Mouse (Mus musculus) kidney, adult 18-20 months (tissue): Measurements from ENCODE around the gene Grin2c.

ENCODE experiments used
- DNase-seq: peaks from one replicate; pipeline ENCODE4 v3.0.0; 2021

Grin2c gene

DNA sequence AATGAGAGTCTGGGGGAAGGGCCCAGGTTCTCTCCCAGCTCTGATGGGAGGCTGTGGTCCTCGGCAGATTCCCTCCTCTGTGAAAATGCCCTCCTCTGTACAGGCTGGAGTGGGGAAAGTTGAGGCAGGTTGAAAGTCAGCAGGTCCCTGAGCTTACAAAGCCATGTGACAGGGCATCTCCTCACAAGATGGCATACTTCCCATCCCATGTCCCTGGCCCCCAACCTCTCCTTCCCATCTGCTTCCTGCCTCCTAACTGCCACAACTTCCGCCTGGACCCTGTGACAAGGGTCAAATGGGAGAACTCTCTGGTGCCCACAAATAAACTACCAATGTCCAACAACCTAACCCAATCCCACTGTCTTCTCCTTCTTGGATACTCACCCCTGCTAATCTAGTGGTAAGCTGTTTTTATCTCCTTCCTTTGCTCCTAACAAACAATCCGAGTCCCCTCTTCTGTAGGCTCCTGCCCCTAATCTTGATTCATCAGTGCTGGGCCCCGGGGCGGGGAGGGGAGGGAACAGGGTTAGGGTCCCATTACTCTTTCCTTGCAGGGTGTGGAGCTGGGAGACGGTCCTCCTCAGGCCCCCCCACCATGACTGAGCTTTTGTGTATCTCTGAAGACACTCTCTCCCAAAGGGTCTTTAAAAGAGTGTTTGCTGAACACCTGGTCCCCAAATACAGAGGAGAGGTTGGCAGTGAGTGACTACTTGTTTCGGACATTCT, 2.7 kb downstream of the Grin2c start:
- DNase-seq: no peak

DNA sequence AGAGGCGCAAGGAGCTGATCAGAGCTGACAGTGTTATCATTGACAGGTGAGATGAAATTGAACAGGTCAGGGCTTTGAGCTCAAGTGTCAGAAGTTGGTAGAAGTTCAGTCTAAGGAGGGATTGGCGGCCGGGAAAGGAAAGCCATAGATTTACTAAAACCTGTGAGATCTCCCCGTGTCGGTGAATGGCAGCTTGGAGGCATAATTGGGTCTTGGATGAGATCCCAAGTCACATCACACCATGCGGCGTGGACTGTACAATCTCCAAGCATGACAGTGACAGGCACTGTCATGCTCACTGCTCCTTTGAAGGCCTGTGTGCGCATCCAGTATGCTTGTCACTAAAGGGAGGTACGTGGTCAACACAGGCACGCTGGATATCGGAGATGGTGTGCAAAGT, 4.1 kb downstream of the Grin2c start:
- DNase-seq: no peak

DNA sequence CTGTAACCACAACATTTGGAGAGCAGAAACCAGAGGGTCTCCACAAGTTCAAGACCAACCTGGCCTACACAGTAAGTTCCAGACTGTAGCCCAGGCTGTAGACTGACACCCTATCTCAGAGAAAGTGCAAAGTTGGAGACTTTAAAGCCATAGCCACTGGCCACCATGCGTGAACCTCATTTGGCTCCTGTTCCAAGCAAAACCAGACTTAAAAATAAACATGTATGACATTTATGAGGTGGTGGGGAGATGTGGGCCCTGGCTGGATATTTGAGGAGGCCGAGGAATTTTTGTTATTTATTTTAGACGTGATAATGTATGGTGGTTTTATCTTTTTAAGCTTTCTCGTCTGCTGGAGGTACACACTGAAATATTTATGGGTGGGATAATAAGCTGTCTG, 7.9 kb downstream of the Grin2c start:
- no peak for DNase-seq

DNA sequence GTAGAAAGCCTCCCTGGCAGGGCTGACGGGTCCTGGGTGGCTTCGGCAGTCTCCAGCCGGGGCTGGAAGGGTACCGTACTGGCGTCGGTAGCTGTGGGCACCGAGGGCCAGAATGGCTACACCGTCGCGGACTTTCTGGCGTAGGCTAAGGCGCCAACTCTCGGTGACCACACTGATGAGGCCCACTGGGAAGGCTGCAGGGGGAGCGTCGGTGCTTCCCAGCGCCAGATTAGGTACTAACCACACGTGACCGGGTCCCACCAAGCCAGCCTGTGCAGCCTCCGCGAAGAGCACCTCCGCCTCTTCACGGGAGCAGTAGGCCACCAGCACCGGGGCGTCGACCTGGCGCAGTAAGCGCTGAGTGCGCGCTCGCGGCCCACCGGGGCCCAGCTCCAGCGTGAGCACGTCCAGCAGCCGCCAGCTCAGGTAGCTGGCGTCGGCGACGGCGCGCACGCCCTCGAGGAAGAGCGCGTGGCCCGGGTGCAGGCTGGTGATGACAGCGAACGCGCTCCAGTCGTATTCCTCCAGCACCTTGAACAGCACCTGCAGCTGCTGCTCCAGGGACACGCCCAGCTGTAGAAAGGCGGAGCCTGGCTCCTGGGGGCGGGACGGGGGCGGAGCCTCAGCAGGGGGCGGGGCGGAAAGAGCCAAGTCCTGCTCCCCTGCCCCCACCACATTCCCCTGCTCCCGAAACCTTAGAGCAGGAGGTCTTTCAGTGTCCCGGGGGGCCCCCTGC, 9.1 kb downstream of the Grin2c start:
- peak; percentile 19 for DNase-seq

DNA sequence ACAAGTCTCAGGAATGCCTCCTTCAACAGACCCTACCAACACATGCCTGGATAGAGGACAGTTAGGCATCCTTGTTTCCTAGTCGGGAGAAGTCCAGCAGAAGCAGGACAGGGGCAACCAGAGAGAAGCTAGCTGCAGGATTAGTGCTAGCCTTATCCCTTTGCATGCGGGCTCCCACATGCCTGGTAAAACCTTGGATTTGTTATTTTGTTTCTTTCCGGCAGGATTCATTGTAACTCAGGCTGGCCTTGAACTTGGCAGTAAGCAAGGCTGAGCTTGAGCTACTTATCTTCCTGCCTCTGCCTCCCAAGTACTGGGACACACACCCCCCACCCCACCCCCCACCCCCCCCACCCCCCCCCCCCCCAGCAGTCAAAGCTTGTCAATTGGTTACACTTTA, 15.8 kb downstream of the Grin2c start:
- no peak for DNase-seq

DNA sequence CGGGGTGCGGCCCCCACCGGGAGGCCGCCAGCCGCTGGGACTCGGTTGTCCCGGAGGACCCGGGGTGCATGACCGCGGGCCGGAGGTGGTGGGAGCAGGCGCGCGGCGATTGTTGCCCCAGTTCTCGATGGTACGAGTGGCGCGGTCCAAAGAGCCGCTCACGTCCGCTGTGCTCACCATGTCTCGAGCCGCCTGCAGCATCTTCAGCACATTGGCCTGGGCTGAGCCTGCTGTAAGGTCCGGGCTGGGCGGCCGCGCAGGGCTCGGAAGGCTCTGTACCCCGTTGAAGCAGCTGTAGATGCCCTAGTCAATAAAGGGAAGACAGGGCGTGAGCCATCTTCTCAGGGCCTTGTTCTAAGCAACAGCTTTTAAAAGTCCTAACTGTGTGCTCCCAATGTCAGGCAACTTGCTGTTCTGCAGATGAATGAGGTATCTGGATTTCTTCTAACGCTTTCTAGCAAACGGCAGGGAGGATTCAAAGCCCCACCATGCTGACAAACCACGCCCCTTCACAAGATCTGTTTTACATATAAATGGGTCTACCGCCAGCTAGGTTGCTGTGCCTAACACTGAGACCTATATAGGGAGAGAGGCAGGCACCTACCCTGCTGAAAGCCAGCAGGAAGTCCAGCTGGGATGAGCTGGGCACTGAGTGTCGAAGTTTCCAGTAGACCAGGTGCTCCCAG, 16.5 kb downstream of the Grin2c start:
- no peak for DNase-seq

DNA sequence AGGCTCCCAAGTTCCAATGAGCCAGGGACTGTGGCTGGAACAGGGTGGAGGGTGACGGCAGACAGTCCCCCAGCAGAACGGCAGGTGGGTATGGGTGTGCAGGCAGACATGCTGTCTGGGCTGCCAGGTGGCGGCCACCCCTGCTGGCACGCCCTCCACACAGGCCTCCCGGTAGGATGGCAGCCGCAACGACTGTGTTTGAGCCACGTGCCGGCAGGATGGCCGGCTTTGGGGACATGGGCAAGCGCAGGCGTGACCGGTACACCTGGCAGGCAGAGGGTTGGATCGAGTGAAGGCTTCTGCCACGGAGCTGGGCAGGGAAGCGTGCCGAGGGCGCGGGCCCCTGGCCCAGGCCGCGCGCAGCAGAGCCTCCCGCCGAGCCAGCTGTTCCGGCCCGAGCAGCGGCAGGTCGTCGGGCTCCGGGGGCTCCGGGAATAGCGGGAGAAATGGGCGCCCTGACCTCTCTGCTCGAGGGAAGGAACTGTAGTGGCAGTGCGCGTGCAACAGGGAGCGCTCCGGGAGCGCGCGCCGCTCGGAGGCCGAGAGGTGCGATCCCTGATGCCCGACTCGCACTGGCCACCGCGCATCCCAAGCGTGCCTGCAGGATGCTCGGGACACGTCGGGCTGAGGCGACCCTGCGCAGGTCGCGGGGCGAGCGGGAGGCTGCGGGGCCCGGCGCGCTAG, 17.2 kb downstream of the Grin2c start:
- peak; percentile 20 for DNase-seq

DNA sequence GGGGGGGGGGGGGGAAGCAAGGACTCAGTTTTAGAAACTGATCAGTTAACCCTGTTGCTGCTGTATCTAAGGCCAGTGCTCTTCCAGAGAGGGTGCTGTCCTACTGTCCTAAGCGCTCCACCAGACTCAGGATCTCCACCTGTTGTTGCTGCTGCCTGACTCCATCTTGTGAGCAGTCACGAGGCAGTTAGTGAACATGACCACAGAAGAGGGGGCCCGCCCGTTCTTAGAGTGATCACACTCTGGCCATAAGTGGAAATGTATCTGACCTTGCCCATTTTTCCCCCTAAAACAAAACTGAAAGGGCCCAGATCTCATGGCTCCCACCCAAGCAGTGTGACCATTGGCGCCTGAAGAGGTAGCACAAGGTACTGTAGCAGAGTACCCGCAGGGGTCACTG, 19.1 kb downstream of the Grin2c start:
- DNase-seq: no peak

DNA sequence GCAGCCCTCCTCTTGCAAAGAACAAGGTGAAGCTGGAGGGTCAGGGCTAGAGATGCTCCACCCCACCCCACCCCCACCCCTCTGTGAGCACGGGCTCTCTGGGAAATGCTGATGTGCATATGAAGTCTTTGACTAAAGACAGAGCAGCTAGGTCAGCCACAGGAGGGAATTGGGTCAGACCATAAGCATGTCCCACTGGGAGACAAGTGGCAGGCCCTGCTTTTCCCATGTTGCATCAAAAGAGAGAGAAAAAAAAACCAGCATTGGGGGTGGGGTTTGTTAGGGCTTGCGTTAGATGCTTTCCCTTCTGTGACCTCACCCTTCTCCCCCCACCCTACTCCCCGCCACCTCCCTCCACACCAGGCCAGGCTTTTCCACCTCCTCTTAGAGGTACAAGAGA, 19.8 kb downstream of the Grin2c start:
- no peak for DNase-seq

DNA sequence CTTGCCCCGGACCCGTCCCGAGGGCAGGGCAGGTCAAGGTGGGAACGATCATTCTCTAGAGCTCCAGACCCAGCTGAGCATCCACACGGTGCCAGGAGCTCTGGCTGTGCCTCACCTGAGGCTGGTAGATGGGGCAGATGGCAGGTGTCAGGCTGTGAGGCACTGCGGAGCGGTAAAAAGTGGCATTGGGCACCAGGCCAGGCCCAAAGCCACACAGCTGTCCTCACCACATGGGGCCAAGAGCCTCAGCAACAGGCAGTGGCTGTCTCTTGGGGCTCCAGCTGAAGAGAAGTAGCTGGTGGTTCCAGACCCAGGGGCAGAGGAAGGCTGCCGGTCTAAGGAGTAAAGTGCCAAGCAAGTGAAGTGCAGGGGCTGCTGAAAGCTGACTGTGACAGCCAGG, 20.7 kb downstream of the Grin2c start:
- DNase-seq: no peak

DNA sequence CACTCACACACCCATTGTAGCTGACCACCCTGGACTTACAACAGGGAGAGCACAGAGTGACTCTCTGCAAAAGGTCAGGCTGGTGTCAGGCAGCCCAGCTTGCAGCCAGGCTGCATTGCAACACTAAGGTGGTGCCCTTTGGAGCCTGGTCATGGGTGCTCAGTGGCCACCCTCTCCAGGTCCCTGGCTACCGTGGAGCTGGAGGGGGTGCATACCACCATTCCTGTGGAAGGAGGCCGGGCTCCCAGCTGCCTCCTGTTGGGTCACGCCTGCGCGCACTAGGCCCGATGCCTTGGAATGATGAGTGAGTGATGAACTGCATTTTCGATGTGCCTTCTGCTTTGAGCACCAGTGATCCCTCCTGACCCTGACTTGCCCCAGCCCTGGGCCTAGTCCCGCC, 22.2 kb downstream of the Grin2c start:
- DNase-seq: peak; percentile 37

DNA sequence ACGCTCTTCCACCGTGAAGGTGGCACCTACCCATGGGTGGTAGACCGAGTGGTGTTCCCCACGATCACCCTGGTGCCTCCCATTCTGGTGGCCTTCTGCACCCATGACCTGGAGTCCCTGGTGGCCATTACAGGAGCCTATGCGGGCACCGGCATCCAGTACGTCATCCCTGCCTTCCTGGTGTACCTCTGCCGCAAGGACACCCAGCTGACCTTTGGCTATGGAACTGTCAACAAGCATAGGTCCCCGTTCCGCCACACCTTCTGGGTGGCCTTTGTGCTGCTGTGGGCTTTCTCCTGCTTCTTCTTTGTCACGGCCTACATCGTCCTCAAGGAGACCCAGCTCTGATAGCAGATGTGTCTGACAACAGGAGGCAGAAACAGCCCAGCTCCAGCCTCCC, 23.3 kb downstream of the Grin2c start:
- no peak for DNase-seq

DNA sequence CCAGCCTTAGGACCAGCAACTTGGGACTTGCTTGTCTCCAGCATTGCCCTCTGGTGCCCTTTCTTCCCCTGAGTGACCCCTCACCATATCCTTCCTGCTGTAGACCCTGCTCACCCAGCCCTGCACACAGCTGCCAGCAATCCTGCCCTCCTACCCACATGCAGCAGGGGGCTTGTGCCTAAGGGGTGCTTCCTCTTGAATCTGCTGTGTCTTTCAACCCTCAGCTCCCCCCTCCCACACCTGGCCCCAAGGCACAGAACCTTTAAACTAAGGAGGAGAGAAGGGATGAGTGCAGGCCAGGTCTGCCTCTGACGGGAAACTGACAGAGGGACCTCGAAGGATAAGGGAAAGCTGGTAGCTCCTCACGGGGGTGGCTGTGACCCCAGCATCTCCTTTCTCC, 24.3 kb downstream of the Grin2c start:
- DNase-seq: no peak

DNA sequence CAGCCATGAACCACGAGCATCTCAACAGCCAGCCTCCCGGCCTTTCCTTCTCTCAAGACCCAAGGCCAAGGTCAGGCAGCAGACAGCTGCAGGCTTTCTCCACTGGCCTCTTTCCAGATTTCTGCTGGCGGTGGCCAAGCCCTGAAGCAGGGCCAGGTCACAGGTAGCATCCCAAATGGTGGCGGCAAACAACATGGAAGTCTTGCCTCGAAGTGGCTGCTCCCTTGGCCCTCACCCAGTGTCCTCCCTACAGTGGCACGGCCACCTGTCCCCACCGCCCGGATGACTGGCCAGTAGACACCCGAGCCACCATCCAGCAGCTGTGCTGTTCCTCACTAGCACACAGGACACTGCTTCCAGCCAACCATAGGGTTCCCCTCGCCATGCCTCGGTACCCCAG, 25.6 kb downstream of the Grin2c start:
- DNase-seq: no peak

DNA sequence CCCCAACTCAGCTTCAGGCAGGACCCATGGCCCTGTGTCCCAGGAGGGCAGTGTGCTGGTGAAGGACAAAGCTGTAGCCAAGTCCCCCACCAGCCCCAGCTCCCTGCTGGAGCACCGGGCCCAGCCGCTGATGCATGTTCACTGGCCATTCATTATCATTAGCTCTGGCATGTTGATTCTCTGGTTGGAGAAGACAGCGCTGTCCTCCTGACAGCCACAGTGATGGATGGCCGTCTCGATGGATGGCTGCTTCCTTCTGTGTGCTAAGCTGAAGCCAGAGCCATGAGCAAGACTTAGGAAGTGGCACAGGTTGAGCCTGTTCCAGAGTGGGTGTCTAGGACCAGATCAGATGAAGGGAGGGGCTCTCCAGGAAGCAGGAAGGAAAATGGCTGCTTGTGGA, 30.5 kb downstream of the Grin2c start:
- no peak for DNase-seq

DNA sequence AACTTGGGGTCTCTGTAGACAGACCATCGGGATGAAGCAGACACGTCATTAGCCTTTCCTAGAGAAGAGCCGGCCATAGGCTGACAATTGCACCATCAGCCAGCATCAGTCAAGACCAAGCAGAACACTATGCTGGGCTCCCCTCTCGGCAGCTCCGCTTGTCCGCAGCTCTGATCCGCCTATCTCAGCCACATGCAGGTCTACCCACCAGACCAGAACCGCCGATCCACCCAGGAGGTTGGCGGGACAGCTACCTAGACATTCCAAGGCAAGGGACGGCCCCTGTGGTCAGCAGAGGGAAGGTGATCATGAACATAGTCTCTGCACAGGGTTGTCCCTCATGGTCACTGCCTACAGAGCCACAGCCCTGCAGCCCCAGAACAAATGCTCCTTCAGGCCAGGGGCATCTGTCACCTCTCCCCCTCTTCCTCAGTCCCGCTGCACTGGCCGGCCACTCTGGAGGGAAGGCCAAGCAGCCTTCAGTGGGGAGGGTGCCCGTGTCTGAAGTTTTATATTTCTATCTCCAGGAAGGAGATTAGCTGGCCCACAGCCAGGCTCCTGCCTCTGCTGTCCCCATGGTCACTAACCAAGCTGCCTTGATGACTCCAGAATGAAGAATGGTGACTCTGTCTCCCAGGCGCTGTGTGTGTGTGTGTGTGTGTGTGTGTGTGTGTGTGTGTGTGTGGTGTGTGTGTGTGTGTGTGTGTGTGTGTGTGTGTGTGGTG, 32.6 kb downstream of the Grin2c start:
- no peak for DNase-seq

DNA sequence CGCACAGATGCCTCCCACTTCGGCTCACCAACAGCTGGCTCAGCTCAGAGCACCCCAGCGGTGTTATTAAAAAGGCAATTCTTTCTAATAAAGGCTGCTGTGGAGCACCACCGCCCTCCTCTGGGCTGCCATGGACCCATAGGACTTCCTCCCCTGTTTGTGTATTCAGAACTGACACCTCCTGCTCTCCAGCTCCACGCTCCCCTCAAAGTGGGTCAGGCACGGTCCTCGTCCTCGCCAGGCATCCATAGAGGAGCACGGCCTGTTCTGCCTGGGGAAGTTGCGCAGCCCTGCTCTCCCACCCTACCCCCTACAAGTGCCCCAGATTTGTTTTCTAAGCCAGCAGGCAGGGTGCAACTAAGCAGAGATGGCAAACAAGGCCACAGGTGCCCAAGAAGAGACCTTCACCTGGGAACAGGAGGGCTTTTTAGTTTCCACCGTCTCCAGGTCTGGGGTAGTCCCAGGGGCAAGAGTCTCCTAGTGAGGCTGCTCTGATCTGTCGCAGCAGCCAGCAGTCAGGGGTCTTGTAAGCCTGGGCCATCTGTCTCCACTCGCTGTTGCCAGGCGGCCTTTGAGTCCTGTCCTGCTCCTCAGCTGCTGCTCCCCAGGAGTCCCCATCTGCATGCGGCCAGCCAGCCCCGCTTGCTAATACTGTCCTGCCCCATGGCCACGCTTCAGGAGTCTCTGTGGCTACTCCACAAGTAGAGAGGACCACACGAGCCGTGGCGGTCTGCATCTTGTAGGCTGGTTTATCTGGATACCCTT, 33.3 kb downstream of the Grin2c start:
- no peak for DNase-seq

DNA sequence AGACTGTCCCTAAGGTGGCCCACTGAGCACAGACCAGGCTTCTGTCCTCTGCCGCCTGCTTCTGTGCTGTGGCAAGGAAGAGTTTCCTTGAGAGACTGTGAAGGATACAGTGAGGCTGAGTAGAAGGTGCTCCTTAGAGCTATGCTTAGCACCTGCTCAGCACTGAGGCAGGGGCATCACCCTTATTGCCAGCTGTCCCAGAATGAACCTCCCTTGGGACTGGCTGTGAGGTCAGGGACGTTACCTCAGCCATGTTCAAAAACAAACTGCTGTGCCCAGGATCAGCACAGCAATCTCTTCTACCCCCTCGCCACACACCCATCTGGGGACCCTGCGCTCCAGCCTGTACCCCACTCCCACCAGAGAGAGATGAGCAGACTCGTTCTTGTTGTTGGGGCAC, 34.2 kb downstream of the Grin2c start:
- DNase-seq: no peak

DNA sequence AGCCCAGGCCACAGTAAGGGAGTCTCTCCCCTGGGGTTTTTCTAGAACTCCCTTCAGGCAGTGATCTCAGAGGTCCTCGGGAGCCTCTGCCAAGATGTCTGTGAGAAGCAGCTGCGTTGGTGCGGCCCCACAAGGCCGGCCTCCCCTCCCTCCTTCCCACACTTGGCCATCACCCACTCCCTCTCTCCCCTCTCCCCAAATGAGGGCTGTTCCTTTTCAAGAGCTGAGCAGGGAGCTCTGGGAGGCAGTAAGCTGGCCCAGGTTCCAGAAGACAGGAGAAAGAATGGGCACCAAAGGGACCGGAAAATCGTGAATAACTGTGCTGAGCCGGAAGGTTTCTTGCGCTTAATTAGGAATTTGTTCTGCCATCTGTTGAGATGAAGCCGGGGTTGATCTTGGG, 35.1 kb downstream of the Grin2c start:
- no peak for DNase-seq

DNA sequence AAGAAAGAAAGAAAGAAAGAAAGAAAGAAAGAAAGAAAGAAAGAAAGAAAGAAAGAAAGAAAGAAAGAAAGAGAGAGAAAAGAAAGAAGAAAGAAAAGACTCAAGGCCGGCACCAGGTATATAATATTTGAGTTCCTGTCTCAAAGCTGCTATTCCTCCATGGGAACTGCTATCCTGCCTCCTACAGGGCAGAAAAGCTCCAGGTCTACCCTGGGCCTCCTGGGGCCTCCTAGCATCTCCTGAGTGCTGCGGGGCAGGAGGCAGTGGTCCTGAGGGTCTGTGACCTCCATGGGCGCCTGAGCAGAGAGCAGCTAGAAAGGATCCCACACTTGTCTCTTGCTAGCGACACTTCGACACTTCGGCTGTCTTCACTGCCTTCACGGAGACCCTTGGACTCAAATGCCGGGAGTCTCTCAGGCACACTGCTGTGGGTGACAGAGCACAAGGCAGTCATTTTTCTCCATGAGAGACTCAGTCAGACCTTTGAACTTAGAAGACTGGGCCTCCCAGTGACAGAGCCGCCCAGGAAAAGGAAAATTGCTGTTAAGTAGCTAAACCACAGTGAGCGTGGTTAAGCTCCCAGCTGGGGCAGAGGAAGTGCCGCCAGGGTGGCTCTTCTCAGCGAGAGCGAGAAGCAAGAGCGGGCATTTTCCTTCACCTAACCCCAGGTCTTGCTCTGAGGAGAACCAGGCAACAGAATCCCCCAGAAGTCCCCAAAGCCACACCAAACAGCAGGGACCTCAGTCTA, 35.7 kb downstream of the Grin2c start:
- DNase-seq: peak; percentile 40
